Mouse (Mus musculus): ENCODE measurements around the gene Sec24d. TPM values are rescaled to one million over a fixed set of nuclear protein-coding genes. Genes with fewer than 3 reads are reported as not detected.

Gene Sec24d
- polyA plus RNA-seq, 1 experiment, result 17.2 TPM

GRCm38 (mm10) chr3:123391180-123391579 lies 123.9 kb downstream of the Sec24d start:
- no peak overlapping the region for H3K4me3 ChIP-seq (ENCODE audit: extremely low read depth, insufficient read depth, insufficient read length)
- H3K36me3 ChIP-seq (ENCODE audit: control insufficient read depth, insufficient read depth, low read length), result no peaks in the 10 kb centered on the region
- TF ChIP-seq POLR2A (IDR thresholded peaks at IDR 0.05; ENCODE audit: low read depth, low read length) (no peak), CTCF (IDR thresholded peaks at IDR 0.05; ENCODE audit: extremely low read depth, insufficient read depth, insufficient read length, insufficient replicate concordance) (no peak)
- no peak overlapping the region for H3K27ac ChIP-seq (ENCODE audit: insufficient read depth, low read length)
- H3K27me3 ChIP-seq (ENCODE audit: control insufficient read depth, insufficient read depth, low read length), result no peaks in the 10 kb centered on the region
- 83% methylated on average over 4 of the region's 4 CpGs for WGBS
- DNase-seq (ENCODE audit: low read depth in 1 of 2, low spot score in 2 of 2), result no peak
- no peaks in the 10 kb centered on the region for H3K4me1 ChIP-seq (ENCODE audit: control insufficient read depth, insufficient read depth, insufficient read length)

GRCm38 (mm10) chr3:123395611-123396010 lies 128.4 kb downstream of the Sec24d start:
- Histone ChIP-seq H3K27ac (ENCODE audit: insufficient read depth, low read length) (no peak overlapping the region), H3K36me3 (ENCODE audit: control insufficient read depth, insufficient read depth, low read length) (no peaks in the 10 kb centered on the region), H3K4me3 (ENCODE audit: extremely low read depth, insufficient read depth, insufficient read length) (no peak overlapping the region), H3K27me3 (ENCODE audit: control insufficient read depth, insufficient read depth, low read length) (no peaks in the 10 kb centered on the region), H3K4me1 (ENCODE audit: control insufficient read depth, insufficient read depth, insufficient read length) (no peaks in the 10 kb centered on the region)
- DNase-seq (ENCODE audit: low read depth in 1 of 2, low spot score in 2 of 2), result no peak
- TF ChIP-seq POLR2A (IDR thresholded peaks at IDR 0.05; ENCODE audit: low read depth, low read length), result no peak
- no peak for TF ChIP-seq CTCF (IDR thresholded peaks at IDR 0.05; ENCODE audit: extremely low read depth, insufficient read depth, insufficient read length, insufficient replicate concordance)
- 92% methylated on average over 5 of the region's 5 CpGs for WGBS

GRCm38 (mm10) chr3:123397562-123398481 lies 130.6 kb downstream of the Sec24d start:
- Histone ChIP-seq H3K4me3 (ENCODE audit: extremely low read depth, insufficient read depth, insufficient read length) (no peak overlapping the region), H3K27ac (ENCODE audit: insufficient read depth, low read length) (no peak overlapping the region), H3K27me3 (ENCODE audit: control insufficient read depth, insufficient read depth, low read length) (no peaks in the 10 kb centered on the region), H3K36me3 (ENCODE audit: control insufficient read depth, insufficient read depth, low read length) (no peaks in the 10 kb centered on the region), H3K4me1 (ENCODE audit: control insufficient read depth, insufficient read depth, insufficient read length) (no peaks in the 10 kb centered on the region)
- no peak for DNase-seq (ENCODE audit: low read depth in 1 of 2, low spot score in 2 of 2)
- no peak for TF ChIP-seq CTCF (IDR thresholded peaks at IDR 0.05; ENCODE audit: extremely low read depth, insufficient read depth, insufficient read length, insufficient replicate concordance)
- no peak for TF ChIP-seq POLR2A (IDR thresholded peaks at IDR 0.05; ENCODE audit: low read depth, low read length)
- 86% methylated on average over 9 of the region's 9 CpGs for WGBS

- no peaks in the 10 kb centered on the region for H3K36me3 ChIP-seq (ENCODE audit: control insufficient read depth, insufficient read depth, low read length)
- H3K4me1 ChIP-seq (ENCODE audit: control insufficient read depth, insufficient read depth, insufficient read length), result no peaks in the 10 kb centered on the region
- H3K27ac ChIP-seq (ENCODE audit: insufficient read depth, low read length), result no peak overlapping the region
- 78% methylated on average over 3 of the region's 3 CpGs for WGBS
- no peak for TF ChIP-seq CTCF (IDR thresholded peaks at IDR 0.05; ENCODE audit: extremely low read depth, insufficient read depth, insufficient read length, insufficient replicate concordance)
- no peak for TF ChIP-seq POLR2A (IDR thresholded peaks at IDR 0.05; ENCODE audit: low read depth, low read length)
- DNase-seq (ENCODE audit: low read depth in 1 of 2, low spot score in 2 of 2), result no peak
- no peak overlapping the region for H3K4me3 ChIP-seq (ENCODE audit: extremely low read depth, insufficient read depth, insufficient read length)
- no peaks in the 10 kb centered on the region for H3K27me3 ChIP-seq (ENCODE audit: control insufficient read depth, insufficient read depth, low read length)
Measured at GRCm38 (mm10) chr3:123404945-123405344, 137.7 kb downstream of the Sec24d start.

- Histone ChIP-seq H3K27ac (ENCODE audit: insufficient read depth, low read length) (no peak overlapping the region), H3K4me3 (ENCODE audit: extremely low read depth, insufficient read depth, insufficient read length) (no peak overlapping the region), H3K36me3 (ENCODE audit: control insufficient read depth, insufficient read depth, low read length) (no peaks in the 10 kb centered on the region), H3K27me3 (ENCODE audit: control insufficient read depth, insufficient read depth, low read length) (no peaks in the 10 kb centered on the region), H3K4me1 (ENCODE audit: control insufficient read depth, insufficient read depth, insufficient read length) (no peaks in the 10 kb centered on the region)
- DNase-seq (ENCODE audit: low read depth in 1 of 2, low spot score in 2 of 2), result no peak
- no peak for TF ChIP-seq POLR2A (IDR thresholded peaks at IDR 0.05; ENCODE audit: low read depth, low read length)
- TF ChIP-seq CTCF (IDR thresholded peaks at IDR 0.05; ENCODE audit: extremely low read depth, insufficient read depth, insufficient read length, insufficient replicate concordance), result no peak
- 84% methylated on average over 6 of the region's 6 CpGs for WGBS
Measured at GRCm38 (mm10) chr3:123411821-123412578, 144.7 kb downstream of the Sec24d start.

- DNase-seq (ENCODE audit: low read depth in 1 of 2, low spot score in 2 of 2), result no peak
- Histone ChIP-seq H3K36me3 (ENCODE audit: control insufficient read depth, insufficient read depth, low read length) (no peaks in the 10 kb centered on the region), H3K4me1 (ENCODE audit: control insufficient read depth, insufficient read depth, insufficient read length) (no peaks in the 10 kb centered on the region), H3K27me3 (ENCODE audit: control insufficient read depth, insufficient read depth, low read length) (no peaks in the 10 kb centered on the region), H3K27ac (ENCODE audit: insufficient read depth, low read length) (no peak overlapping the region), H3K4me3 (ENCODE audit: extremely low read depth, insufficient read depth, insufficient read length) (no peak overlapping the region)
- TF ChIP-seq POLR2A (IDR thresholded peaks at IDR 0.05; ENCODE audit: low read depth, low read length) (no peak), CTCF (IDR thresholded peaks at IDR 0.05; ENCODE audit: extremely low read depth, insufficient read depth, insufficient read length, insufficient replicate concordance) (no peak)
- WGBS, result 86% methylated on average over 5 of the region's 5 CpGs
Measured at GRCm38 (mm10) chr3:123413173-123413572, 145.9 kb downstream of the Sec24d start.

Other genes with a start within 250 kb of the Sec24d start
- gene Myoz2, start 232.4 kb upstream of the Sec24d start, polyA plus RNA-seq (2012; rRNA removed), result not detected in 2 replicates
- gene Synpo2, start 31.3 kb upstream of the Sec24d start, polyA plus RNA-seq (2012; rRNA removed), result 6.8 and 7.8 TPM in 2 replicates
- 3.4 and 3.8 TPM in 2 replicates for gene Mettl14, start 118.7 kb downstream of the Sec24d start, polyA plus RNA-seq (2012; rRNA removed)
- 1.9 and 2.8 TPM in 2 replicates for gene Prss12, start 179.5 kb downstream of the Sec24d start, polyA plus RNA-seq (2012; rRNA removed)